Mouse (Mus musculus) frontal cortex, adult 2 months (tissue): ENCODE measurements at regions not wholly inside any gene's neighbourhood (a gene's known extent, or its start where the extent isn't known, plus 50 kb on each side); places are given as distances from the start of the nearest gene placed in this dataset.

ENCODE experiments used
- DNase-seq, 2 experiments: peaks; one replicate each; pipeline ENCODE4 v3.0.0; 2022; ENCODE audit warnings: low spot score in 1 of 2; ENCODE audit errors: extremely low spot score in 1 of 2

DNA sequence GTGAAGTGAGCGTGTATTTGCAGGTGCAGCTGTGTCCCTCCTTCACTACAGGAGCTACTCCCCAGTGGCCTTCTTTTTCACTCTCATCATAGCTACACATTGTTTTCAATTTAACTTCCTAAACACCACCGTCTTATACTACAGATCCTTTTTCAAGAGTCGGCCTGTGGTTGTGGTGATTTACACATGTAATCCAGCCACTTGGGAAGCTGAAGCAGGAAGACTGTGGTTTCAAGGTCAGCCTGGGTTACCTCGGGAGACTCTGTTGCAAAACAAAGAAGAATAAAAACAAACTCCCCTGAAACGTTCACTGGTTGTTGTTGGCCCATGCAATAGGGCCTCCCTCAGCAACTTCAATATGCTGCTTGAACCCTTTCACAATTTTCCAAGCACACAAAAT lies 153.8 kb upstream of the Kcnh8 start:
- no peak for DNase-seq

DNA sequence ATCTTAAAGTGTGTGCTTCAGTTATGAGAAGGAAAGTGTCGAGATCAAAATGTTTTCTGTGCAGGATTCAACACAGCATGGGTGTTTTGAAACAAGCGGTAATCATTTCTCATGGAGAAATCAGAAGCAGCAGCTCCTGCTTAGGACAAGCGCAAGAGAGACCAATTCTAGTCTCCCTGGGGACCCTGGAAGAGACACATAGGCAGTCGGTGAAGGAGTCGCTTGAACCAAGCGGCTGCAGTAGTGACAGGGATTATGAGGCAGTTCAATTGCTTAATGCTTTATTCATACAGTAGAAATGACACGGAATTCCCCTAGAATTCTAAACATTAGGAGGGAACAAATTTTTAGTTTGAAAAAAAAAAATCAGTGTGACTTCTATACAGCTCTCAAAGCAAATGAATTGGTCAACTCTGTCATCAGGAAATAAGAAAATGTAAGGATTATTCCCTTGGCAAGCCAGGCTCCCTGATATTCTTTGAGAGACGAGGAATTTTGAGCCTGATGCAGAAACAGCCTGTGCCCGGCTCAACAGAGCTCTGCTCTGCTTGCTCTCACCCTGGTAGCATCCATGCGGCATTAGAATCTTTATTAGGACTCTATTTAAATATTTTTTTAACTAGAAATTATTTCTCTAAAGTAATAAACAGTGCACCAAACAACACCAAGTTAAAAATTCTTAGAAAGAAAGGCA lies 143.1 kb upstream of the Kcnh8 start:
- no peak for DNase-seq

DNA sequence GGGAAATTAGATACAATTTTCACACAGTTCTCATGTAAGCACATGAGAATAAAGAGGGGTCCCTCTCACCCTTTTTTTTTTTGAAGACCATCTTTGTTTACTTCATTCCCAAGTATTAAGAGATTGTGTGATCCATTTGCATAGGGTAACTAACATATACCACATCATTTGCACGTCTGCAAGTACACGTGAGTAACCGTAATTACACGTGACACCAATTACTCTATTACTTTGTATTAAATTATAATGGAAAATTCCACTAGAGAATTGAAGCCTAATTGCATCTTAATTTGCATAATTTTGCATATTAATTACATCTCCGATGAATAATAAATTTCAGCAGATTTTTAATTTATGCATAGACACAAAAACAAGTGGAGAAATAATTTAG lies 142.5 kb upstream of the Kcnh8 start:
- DNase-seq: no peak

DNA sequence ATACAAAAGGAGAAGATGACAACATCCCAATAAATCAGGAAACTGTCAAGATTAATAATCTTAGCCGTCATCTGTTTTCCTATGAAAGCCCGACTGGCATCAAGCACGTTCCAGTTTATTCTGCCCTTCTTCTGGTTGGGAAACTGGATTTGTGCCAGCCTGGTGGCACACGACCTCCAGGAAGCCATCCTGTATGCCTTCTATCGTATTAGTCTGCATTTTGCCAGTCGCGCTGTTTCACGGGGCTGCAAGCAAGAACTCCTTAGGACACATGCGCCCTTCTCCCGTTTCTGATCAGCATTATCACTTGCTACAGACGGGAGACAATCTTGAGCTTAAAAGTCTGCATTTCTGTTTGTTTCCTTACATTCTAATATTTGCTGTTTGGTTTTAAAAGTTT lies 141.2 kb upstream of the Kcnh8 start:
- DNase-seq: no peak

DNA sequence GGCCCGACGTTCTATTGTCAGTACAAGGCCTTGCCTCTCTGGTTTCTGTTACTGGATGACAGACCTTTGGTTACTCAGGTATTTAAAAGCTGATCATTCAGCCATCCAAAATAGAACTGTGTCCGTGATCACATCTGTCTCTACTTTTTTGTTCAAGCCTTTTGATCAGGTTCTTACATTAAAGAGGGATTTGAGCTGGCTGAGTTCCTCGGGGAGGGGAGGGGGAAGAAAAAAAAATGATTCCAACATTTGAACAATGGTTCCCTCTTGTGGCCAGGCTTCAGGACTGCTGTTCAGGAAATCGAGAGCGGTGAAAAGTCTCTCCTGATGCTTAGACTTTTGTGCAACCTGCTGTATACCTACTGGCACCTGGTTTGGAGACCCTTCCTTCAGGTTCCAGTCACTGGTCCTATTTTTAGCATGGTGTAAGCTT lies 140.8 kb upstream of the Kcnh8 start:
- DNase-seq: peak; percentile 36 to 88

DNA sequence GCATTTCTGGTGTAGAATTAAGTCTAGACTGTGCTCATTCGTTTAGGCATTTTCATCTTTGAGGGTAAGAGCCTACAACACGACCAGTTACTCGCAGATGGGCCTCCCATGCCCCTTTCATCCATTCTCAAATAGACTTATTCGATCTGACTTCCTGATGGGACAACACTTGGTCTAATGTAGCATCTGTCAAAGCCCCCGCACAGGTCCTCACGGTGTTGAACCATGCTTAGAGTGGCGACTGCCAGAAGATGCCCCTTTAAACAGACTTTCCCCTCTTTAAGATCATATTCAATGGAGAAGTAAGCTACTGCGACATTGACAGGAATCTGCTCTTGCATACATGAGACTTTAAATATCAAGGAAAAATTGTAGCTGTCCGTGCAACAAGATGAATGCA lies 140.1 kb upstream of the Kcnh8 start:
- DNase-seq: no peak

DNA sequence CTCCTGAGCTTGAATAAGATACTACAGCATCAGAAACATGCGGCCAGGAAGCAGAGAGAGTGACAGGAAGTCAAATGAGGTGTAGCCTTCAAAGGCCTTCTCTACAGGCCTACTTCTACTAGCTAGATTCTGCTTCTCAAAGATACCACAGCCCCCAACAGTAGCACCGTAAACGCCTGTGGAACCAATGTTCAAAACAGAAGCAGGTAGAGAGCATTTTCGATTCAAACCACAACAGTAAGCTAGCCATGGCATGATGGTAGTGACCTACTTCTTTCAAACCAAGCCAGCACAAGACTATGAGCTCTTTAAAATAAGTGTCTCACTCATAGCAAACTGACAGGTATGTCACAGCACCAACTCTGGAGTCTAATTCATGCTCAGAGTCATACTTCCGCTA lies 134.0 kb upstream of the Kcnh8 start:
- DNase-seq: no peak

DNA sequence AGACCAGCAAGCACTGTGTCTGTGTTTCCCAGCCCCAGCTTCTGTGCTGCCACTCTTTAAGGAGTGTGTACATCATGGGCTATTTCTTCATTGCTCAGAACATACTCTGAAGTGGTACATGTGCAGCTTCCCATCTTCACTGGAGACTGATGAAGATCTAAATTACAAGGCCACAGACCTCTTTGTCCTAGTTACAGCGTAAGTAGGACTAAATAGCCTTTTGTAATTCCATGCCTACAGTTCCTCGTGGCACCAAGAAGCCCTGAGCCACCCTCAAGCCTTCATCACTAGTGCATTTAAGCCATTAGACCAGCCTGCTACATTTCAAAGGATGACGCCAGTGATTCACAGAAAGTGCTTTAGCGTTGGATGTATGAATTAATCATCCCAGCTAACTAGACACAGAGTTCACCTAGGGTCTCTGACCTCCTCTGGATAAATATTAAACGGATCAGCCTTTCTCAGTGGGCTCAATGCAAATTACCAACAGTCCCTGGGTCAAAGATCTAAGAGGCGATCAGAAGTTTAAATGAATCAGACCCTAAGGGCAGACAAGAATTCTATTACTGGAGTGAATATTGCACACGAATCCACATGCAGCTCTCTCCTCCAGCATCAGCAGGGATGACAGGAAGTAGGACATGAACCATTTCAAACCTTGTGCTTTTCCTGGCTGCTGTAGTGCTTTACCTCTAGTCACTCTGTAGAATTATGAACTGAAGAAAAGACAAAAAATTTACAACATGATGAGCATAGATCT lies 123.0 kb upstream of the Kcnh8 start:
- no peak for DNase-seq

DNA sequence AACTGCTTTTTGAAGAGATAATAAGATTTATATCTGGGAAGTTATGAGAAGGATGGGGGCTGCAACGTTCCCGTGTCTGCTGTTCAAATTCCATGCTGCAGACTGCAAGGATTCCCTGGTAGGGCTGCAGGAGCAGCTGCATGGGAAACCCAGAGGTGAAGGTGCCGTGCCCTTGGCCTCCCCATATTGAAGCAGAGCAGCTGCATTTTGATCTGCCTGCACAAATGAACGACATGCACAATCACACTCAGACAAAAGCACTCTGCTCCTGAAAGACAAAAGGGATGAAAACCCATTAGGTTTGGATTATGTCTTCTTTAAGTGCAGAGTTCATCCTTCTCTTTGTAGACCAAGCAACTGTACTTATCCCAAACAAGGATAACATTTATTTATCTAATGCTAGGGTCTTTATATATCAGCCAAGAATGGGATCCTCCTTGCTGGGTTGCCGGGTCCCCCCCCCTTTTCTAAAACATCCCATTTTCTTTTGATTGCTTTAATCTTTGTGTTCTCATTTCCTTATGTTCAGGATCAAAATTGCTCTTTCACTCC lies 122.3 kb upstream of the Kcnh8 start:
- no peak for DNase-seq

DNA sequence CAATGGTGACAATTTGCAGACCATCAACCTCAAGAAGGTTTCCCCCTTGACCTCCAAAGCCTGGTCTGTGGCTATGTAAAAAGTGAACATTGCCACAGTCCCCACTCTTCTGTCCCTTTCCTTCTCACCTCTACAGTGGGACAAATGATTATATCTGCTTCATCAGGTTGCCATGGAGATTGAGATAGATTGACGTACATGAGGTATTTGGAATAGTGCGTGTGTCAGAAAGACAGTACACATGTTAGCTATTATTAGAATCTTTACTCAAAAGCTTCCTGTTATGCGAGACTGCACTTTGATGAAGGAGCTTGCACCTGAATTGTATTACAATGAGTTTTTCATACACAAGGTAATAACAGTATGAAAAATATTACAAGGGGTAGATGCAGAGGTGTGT lies 95.7 kb upstream of the Kcnh8 start:
- no peak for DNase-seq

DNA sequence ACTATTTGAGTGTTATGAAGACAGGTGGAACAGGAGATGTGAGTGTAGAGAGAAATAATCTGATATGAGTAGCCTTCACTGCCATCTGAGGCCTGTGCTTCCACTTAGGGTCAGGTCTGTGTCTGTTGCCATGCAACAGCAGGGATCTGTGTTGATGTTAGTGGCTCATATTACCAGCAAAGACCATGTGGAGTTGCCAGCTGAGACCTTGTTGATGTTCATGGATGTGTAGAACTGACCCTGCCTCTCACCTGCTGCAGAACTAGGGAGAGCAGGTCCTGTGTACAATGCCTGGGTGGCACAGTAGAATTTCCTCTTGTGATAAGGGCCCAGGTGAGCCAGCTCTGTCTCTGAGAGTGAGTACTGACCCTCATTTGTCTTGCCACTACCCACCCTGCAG lies 72.2 kb upstream of the Kcnh8 start:
- no peak for DNase-seq
